Mouse (Mus musculus) intestine, postnatal 0 days (tissue): ENCODE results near the gene C1qtnf1. TPM values are rescaled to one million over a fixed set of nuclear protein-coding genes. Genes with fewer than 3 reads are reported as not detected.

Source experiments
- ATAC-seq: fragments of 200-750 bp; cut with Nextera tagmentation; 2 replicates; pipeline ENCODE4 v1.8.0; 2017; ENCODE audit warnings: mild to moderate bottlenecking, moderate TSS enrichment, moderate library complexity
- H3K27ac ChIP-seq: fragments of 300-500 bp; sonication (generic); 2 replicates; pipeline ENCODE4 v1.5.1; 2014; ENCODE audit warnings: mild to moderate bottlenecking, low read depth, low read length, moderate library complexity
- H3K27me3 ChIP-seq: fragments of 300-500 bp; sonication (generic); replicated peaks from 2 replicates; pipeline ENCODE4 v1.6.1; 2014; ENCODE audit warnings: low read length, mixed read lengths; ENCODE audit not compliant: control insufficient read depth, insufficient read depth
- H3K36me3 ChIP-seq: fragments of 300-500 bp; sonication (generic); 2 replicates; pipeline ENCODE4 v1.6.1; 2014; ENCODE audit warnings: mild to moderate bottlenecking, moderate library complexity; ENCODE audit not compliant: control insufficient read depth, insufficient read depth
- H3K4me1 ChIP-seq: fragments of 300-500 bp; sonication (generic); replicated peaks from 2 replicates; pipeline ENCODE4 v1.6.1; 2014; ENCODE audit warnings: antibody characterized with exemption, low read length, mixed read lengths; ENCODE audit not compliant: control insufficient read depth, insufficient read depth
- H3K4me2 ChIP-seq: fragments of 300-500 bp; sonication (generic); replicated peaks from 2 replicates; pipeline ENCODE4 v1.6.1; 2014; ENCODE audit warnings: low read depth, mild to moderate bottlenecking, moderate library complexity
- H3K4me3 ChIP-seq: fragments of 300-500 bp; sonication (generic); 2 replicates; pipeline ENCODE4 v1.5.1; 2014; ENCODE audit warnings: low read depth, low read length
- H3K9ac ChIP-seq: fragments of 300-500 bp; sonication (generic); 2 replicates; pipeline ENCODE4 v1.6.1; 2014; ENCODE audit warnings: mild to moderate bottlenecking, low read depth, low read length
- H3K9me3 ChIP-seq: fragments of 300-500 bp; sonication (generic); 2 replicates; pipeline ENCODE4 v1.6.1; 2016; ENCODE audit warnings: mixed run types; ENCODE audit not compliant: control insufficient read depth
- CTCF ChIP-seq: sonication (generic); IDR thresholded peaks from 2 replicates; pipeline ENCODE4 v1.5.1; 2016; ENCODE audit warnings: low read depth, mild to moderate bottlenecking, control low read depth, antibody characterized with exemption, moderate library complexity
- WGBS: fragments of 180-500 bp; shearing (Covaris S2); extraction: QIAGEN DNeasy Blood & Tissue Kit; methylation state at CpG from one replicate; pipeline ENCODE4 v1.1.7; 2014; 5-methylcytosine and 5-hydroxymethylcytosine counted together
- polyA plus RNA-seq: library from polyadenylated mRNA; unstranded; fragments of >200 nt; fragmentation: Nextera tagmentation; extraction: Ambion mirVana; gene quantifications from 2 replicates; pipeline ENCODE4 v1.2.1, GENCODE M21; 2015

The C1qtnf1 gene
- polyA plus RNA-seq, 1 experiment from 2014 or later: 6.1 TPM

GRCm38 (mm10) chr11:118397806-118398530 is 30.0 kb upstream of the C1qtnf1 start:
- ATAC-seq: no peak
- Histone ChIP-seq H3K4me2 (no peak overlapping the region), H3K9ac (no peak overlapping the region), H3K9me3 (no peaks in the 10 kb centered on the region), H3K36me3 (peaks cover 63% of the 10 kb centered on the region), H3K4me3 (no peak overlapping the region), H3K4me1 (peaks cover 9% of the 10 kb centered on the region; the same call in 1 of the 2 replicates), H3K27me3 (no peaks in the 10 kb centered on the region), H3K27ac (no peak overlapping the region)
- TF ChIP-seq CTCF: no peak
- WGBS: 90% methylated on average over 26 of the region's 26 CpGs

GRCm38 (mm10) chr11:118399891-118400565 is 28.0 kb upstream of the C1qtnf1 start:
- Histone ChIP-seq H3K9ac (peak overlapping the region; percentile 56; the same call in 1 of the 2 replicates), H3K36me3 (peaks cover 43% of the 10 kb centered on the region), H3K4me3 (peak overlapping the region; percentile 44), H3K27ac (peak overlapping the region; percentile 93), H3K4me2 (peak overlapping the region; percentile 84), H3K27me3 (no peaks in the 10 kb centered on the region), H3K9me3 (no peaks in the 10 kb centered on the region), H3K4me1 (peaks cover 9% of the 10 kb centered on the region; the same call in 1 of the 2 replicates)
- ATAC-seq: peak; percentile 58
- no peak for TF ChIP-seq CTCF
- 27% methylated on average over 5 of the region's 5 CpGs for WGBS

GRCm38 (mm10) chr11:118400566-118400936 is 27.5 kb upstream of the C1qtnf1 start:
- Histone ChIP-seq H3K27ac (peak overlapping the region; percentile 93), H3K9me3 (no peaks in the 10 kb centered on the region), H3K4me1 (peaks cover 9% of the 10 kb centered on the region; the same call in 1 of the 2 replicates), H3K27me3 (no peaks in the 10 kb centered on the region), H3K4me2 (peak overlapping the region; percentile 84), H3K4me3 (peak overlapping the region; percentile 44), H3K9ac (peak overlapping the region; percentile 56), H3K36me3 (peaks cover 41% of the 10 kb centered on the region)
- ATAC-seq: 0 out of 2 replicates have a peak, but pooled peaks have one; percentile 4
- 7% methylated on average over 6 of the region's 6 CpGs for WGBS
- no peak for TF ChIP-seq CTCF

GRCm38 (mm10) chr11:118401195-118401594 is 26.8 kb upstream of the C1qtnf1 start:
- H3K9me3 ChIP-seq: no peaks in the 10 kb centered on the region
- peaks cover 40% of the 10 kb centered on the region for H3K36me3 ChIP-seq
- peak overlapping the region; percentile 56 for H3K9ac ChIP-seq
- H3K4me2 ChIP-seq: peak overlapping the region; percentile 84
- TF ChIP-seq CTCF: no peak
- H3K4me3 ChIP-seq: peak overlapping the region; percentile 44
- no peaks in the 10 kb centered on the region for H3K27me3 ChIP-seq
- peaks cover 9% of the 10 kb centered on the region; the same call in 1 of the 2 replicates for H3K4me1 ChIP-seq
- 54% methylated on average over 4 of the region's 4 CpGs for WGBS
- ATAC-seq: no peak
- peak overlapping the region; percentile 93 for H3K27ac ChIP-seq

GRCm38 (mm10) chr11:118401760-118402280 is 26.2 kb upstream of the C1qtnf1 start, which contains the start of gene Lgals3bp:
Gene Lgals3bp, minus strand, starts transcription at chr11:118402092.
- Histone ChIP-seq H3K27me3 (no peaks in the 10 kb centered on the region), H3K4me3 (peak within 1 kb of the TSS; percentile 44), H3K36me3 (peaks cover 38% of the 10 kb centered on the region), H3K9ac (peak within 1 kb of the TSS; percentile 56), H3K4me1 (peaks cover 9% of the 10 kb centered on the region; the same call in 1 of the 2 replicates), H3K9me3 (no peaks in the 10 kb centered on the region), H3K27ac (peak within 1 kb of the TSS; percentile 93), H3K4me2 (peak within 1 kb of the TSS; percentile 84)
- WGBS: 11% methylated on average over 7 of the region's 7 CpGs
- peak; percentile 87 for ATAC-seq
- TF ChIP-seq CTCF: peak; percentile 71

- Histone ChIP-seq H3K4me2 (no peak overlapping the region), H3K27me3 (no peaks in the 10 kb centered on the region), H3K9ac (no peak overlapping the region), H3K9me3 (no peaks in the 10 kb centered on the region), H3K36me3 (peaks cover 37% of the 10 kb centered on the region), H3K4me3 (no peak overlapping the region), H3K27ac (peak overlapping the region; percentile 93; the same call in 1 of the 2 replicates), H3K4me1 (peaks cover 14% of the 10 kb centered on the region)
- no peak for TF ChIP-seq CTCF
- no peak for ATAC-seq
- WGBS: 85% methylated on average over 2 of the region's 2 CpGs
Observed at GRCm38 (mm10) chr11:118403183-118403582, 24.8 kb upstream of the C1qtnf1 start.
